In the genomic region with DNA sequence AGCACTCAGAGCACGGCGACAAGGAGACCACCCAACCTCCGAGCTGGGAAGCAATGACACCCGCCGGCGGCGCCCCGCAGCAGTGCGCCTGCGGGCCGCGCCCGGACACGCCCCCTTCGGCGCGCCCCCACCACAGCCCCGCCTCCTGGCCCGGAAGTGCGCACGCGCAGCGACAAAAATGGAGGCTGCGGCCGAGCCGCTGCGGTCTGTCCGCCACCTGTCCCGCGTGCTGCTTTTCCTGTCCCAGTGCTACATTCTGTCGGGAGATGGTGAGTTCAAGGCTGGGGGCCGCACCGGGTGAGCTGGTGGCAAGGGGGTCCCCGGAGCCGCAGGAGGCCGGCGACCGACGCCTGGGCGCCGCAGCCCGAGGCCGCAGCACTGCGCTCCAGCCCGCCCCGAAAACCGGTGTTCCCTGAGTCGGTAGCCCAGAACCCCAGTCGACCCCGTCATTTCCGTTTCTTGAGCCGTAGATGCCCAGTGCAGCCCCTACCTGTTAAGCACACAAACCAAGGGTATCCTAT, we compare ENCODE assay signal across 8 mouse cellular contexts. TPM values are rescaled to one million over a fixed set of nuclear protein-coding genes. Genes with fewer than 3 reads are reported as not detected.
A peak's percentile ranks its signal among the peaks of the same experiment; 100 is the strongest.
DNase-seq lines count a peak whose midpoint lies in the region; ATAC-seq and TF ChIP-seq lines count a peak whose summit lies in the region.

No protein-coding gene starts in this region.

- no peaks in the 10 kb centered on the region for H3K9me3 ChIP-seq in hindbrain, embryonic 13.5 days

- H3K27me3 ChIP-seq in Patski: no peaks in the 10 kb centered on the region
- no peaks in the 10 kb centered on the region for H3K27me3 ChIP-seq in hindbrain, embryonic 13.5 days

- TF ChIP-seq CTCF in Patski (IDR thresholded peaks at IDR 0.05): no peak

- peaks cover 18% of the 10 kb centered on the region for H3K4me1 ChIP-seq in hindbrain, embryonic 13.5 days (replicated peaks)

- in situ Hi-C loops in Patski (cut with MboI; ENCODE audit: low pct_unique_long_range_greater_than_20kb): no loop called here

- H3K36me3 ChIP-seq in hindbrain, embryonic 13.5 days: peaks cover 35% of the 10 kb centered on the region

- H3K4me3 ChIP-seq in hindbrain, embryonic 13.5 days: peak overlapping the region; percentile 73

- peak overlapping the region; percentile 91 for H3K27ac ChIP-seq in hindbrain, embryonic 13.5 days

- no peak for DNase-seq in Patski (ENCODE audit: low read depth, low spot score)
- DNase-seq in cerebellum, postnatal 10 days: peak; percentile 93 to 95
- peak; percentile 72 to 79 for DNase-seq in frontal cortex, postnatal 14 days (ENCODE audit: low spot score in 2 of 2)
- peak; percentile 86 to 90 for DNase-seq in layer of hippocampus, postnatal 14 days (ENCODE audit: low spot score in 2 of 2)
- peak; percentile 92 for DNase-seq in lung, postnatal 10 days
- peak; percentile 94 for DNase-seq in ovary, postnatal 14 days (ENCODE audit: low spot score)
- peak; percentile 79 to 89 for DNase-seq in thymus, postnatal 10 days (ENCODE audit: low spot score in 2 of 2)

- under 1% methylated on average over 52 of the region's 52 CpGs for WGBS in hindbrain, embryonic 13.5 days

- peak; percentile 87 for ATAC-seq in Patski
- ATAC-seq in hindbrain, embryonic 13.5 days (ENCODE audit: low FRiP score): peak; percentile 95

- POLR2A ChIA-PET in Patski (lab: Charles Lee): interaction anchor here (0.7 kb wide), 1 partner anchor 372 kb away, joined by 3 read pairs; no protein-coding TSS in a partner anchor

- H3K9ac ChIP-seq in hindbrain, embryonic 13.5 days: peak overlapping the region; percentile 92

- CTCF ChIA-PET in Patski (lab: Charles Lee): interaction anchor here (0.9 to 2.1 kb wide), 3 partner anchors 11 to 40 kb away, joined by 3 to 13 read pairs (median 4); no protein-coding TSS in a partner anchor

- peak overlapping the region; percentile 77 for H3K4me2 ChIP-seq in hindbrain, embryonic 13.5 days

RNA-seq across cellular contexts. Expression of gene Tm2d3, which starts 2.4 kb away (rescaled TPM):
- 75.2 TPM for polyA plus RNA-seq in Patski (2021)
- polyA plus RNA-seq in hindbrain, embryonic 13.5 days (2015; fragmentation: Nextera tagmentation; extraction: Ambion mirVana): 81.3 and 82.3 TPM in 2 replicates
- total RNA-seq in layer of hippocampus, postnatal 14 days (2021): 10 to 100 TPM; 32.7 to 38.8 TPM

RNA-seq across cellular contexts. Expression of gene Tarsl2, which starts 48.7 kb away (rescaled TPM):
- polyA plus RNA-seq in Patski (2021): 15.0 TPM
- polyA plus RNA-seq in hindbrain, embryonic 13.5 days (2015; fragmentation: Nextera tagmentation; extraction: Ambion mirVana): 14.7 and 15.0 TPM in 2 replicates
- 10 to 100 TPM; 37.4 to 39.6 TPM for total RNA-seq in layer of hippocampus, postnatal 14 days (2021)
